Mouse (Mus musculus): ENCODE data around the gene Nbea. TPM values are rescaled to one million over a fixed set of nuclear protein-coding genes. Genes with fewer than 3 reads are reported as not detected.

The Nbea gene
- polyA plus RNA-seq, 1 experiment from 2014 or later, result 16.7 TPM

GRCm38 (mm10) chr3:55677691-55678090 lies 505.8 kb downstream of the Nbea start:
- Histone ChIP-seq H3K9ac (ENCODE audit: low read depth, low read length) (no peak overlapping the region), H3K27ac (ENCODE audit: low read depth, low read length) (no peak overlapping the region), H3K4me2 (replicated peaks; ENCODE audit: low read depth, low read length) (no peak overlapping the region), H3K36me3 (ENCODE audit: control insufficient read depth, insufficient read depth, low read length) (no peaks in the 10 kb centered on the region), H3K4me3 (ENCODE audit: low read length) (no peak overlapping the region), H3K27me3 (ENCODE audit: control insufficient read depth, insufficient read depth, low read length) (no peaks in the 10 kb centered on the region), H3K9me3 (ENCODE audit: control insufficient read depth, low read length) (no peaks in the 10 kb centered on the region), H3K4me1 (ENCODE audit: control insufficient read depth, insufficient read depth, low read length) (no peaks in the 10 kb centered on the region)
- WGBS, result 66% methylated on average over 2 of the region's 2 CpGs
- ATAC-seq (ENCODE audit: low FRiP score, low TSS enrichment), result no peak

DNA sequence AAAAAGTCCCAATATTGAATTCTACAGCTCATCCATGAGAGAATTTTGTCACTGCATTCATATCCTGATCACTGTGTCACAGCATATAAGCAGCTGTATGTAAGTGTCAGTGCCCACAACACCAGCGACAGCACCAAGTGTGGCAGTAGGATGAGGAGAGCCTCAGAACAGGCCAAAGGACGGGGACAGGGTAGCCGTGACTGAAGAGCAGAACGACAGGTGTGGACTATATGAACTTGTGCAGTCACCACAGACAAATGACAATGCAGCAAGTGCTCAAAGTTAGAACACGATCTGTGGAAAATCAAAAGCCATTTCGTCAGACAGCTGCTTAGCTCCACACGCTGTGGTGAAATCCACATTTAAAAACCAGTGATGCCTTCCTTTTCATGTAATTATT lies 509.3 kb downstream of the Nbea start:
- no peak for ATAC-seq (ENCODE audit: low FRiP score, low TSS enrichment)
- no peaks in the 10 kb centered on the region for H3K36me3 ChIP-seq (ENCODE audit: control insufficient read depth, insufficient read depth, low read length)
- no peak overlapping the region for H3K9ac ChIP-seq (ENCODE audit: low read depth, low read length)
- no peak overlapping the region for H3K27ac ChIP-seq (ENCODE audit: low read depth, low read length)
- no peaks in the 10 kb centered on the region for H3K27me3 ChIP-seq (ENCODE audit: control insufficient read depth, insufficient read depth, low read length)
- no peak overlapping the region for H3K4me2 ChIP-seq (replicated peaks; ENCODE audit: low read depth, low read length)
- WGBS, result 91% methylated on average over 7 of the region's 7 CpGs
- H3K4me3 ChIP-seq (ENCODE audit: low read length), result no peak overlapping the region
- no peaks in the 10 kb centered on the region for H3K4me1 ChIP-seq (ENCODE audit: control insufficient read depth, insufficient read depth, low read length)
- no peaks in the 10 kb centered on the region for H3K9me3 ChIP-seq (ENCODE audit: control insufficient read depth, low read length)

GRCm38 (mm10) chr3:55667048-55667447 lies 516.5 kb downstream of the Nbea start:
- Histone ChIP-seq H3K27ac (ENCODE audit: low read depth, low read length) (no peak overlapping the region), H3K4me3 (ENCODE audit: low read length) (no peak overlapping the region), H3K4me2 (replicated peaks; ENCODE audit: low read depth, low read length) (no peak overlapping the region), H3K9me3 (ENCODE audit: control insufficient read depth, low read length) (no peaks in the 10 kb centered on the region), H3K36me3 (ENCODE audit: control insufficient read depth, insufficient read depth, low read length) (no peaks in the 10 kb centered on the region), H3K27me3 (ENCODE audit: control insufficient read depth, insufficient read depth, low read length) (no peaks in the 10 kb centered on the region), H3K9ac (ENCODE audit: low read depth, low read length) (no peak overlapping the region), H3K4me1 (ENCODE audit: control insufficient read depth, insufficient read depth, low read length) (no peaks in the 10 kb centered on the region)
- ATAC-seq (ENCODE audit: low FRiP score, low TSS enrichment), result no peak
- 81% methylated on average over 6 of the region's 6 CpGs for WGBS

- Histone ChIP-seq H3K36me3 (ENCODE audit: control insufficient read depth, insufficient read depth, low read length) (no peaks in the 10 kb centered on the region), H3K9ac (ENCODE audit: low read depth, low read length) (no peak overlapping the region), H3K9me3 (ENCODE audit: control insufficient read depth, low read length) (no peaks in the 10 kb centered on the region), H3K4me2 (replicated peaks; ENCODE audit: low read depth, low read length) (no peak overlapping the region), H3K27ac (ENCODE audit: low read depth, low read length) (no peak overlapping the region), H3K27me3 (ENCODE audit: control insufficient read depth, insufficient read depth, low read length) (no peaks in the 10 kb centered on the region), H3K4me1 (ENCODE audit: control insufficient read depth, insufficient read depth, low read length) (no peaks in the 10 kb centered on the region), H3K4me3 (ENCODE audit: low read length) (no peak overlapping the region)
- ATAC-seq (ENCODE audit: low FRiP score, low TSS enrichment), result no peak
- 54% methylated on average over 5 of the region's 5 CpGs for WGBS
Measured at GRCm38 (mm10) chr3:55665928-55666327, 517.6 kb downstream of the Nbea start.

DNA sequence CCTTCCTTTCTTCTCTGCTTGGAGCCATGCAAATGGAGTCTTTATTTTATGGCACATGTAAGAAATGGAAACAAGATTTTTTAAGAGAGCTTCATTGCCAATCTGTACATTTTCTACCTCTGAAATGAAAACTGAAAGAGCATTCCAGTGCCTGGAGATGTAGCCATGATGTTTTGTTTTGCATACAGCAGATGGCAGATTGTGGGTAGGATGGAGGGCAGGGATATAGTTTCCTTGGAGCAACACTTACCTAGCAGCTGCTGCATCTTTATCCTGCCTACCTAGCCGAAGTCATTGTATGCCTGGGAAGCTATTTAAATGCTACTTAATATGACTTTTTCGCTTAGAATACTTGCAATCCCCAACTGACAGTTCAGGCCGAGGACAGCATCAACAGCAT lies 518.8 kb downstream of the Nbea start:
- Histone ChIP-seq H3K9ac (ENCODE audit: low read depth, low read length) (no peak overlapping the region), H3K27me3 (ENCODE audit: control insufficient read depth, insufficient read depth, low read length) (no peaks in the 10 kb centered on the region), H3K4me2 (replicated peaks; ENCODE audit: low read depth, low read length) (no peak overlapping the region), H3K4me3 (ENCODE audit: low read length) (no peak overlapping the region), H3K4me1 (ENCODE audit: control insufficient read depth, insufficient read depth, low read length) (no peaks in the 10 kb centered on the region), H3K27ac (ENCODE audit: low read depth, low read length) (no peak overlapping the region), H3K36me3 (ENCODE audit: control insufficient read depth, insufficient read depth, low read length) (no peaks in the 10 kb centered on the region), H3K9me3 (ENCODE audit: control insufficient read depth, low read length) (no peaks in the 10 kb centered on the region)
- 85% methylated on average over 3 of the region's 3 CpGs for WGBS
- ATAC-seq (ENCODE audit: low FRiP score, low TSS enrichment), result no peak

DNA sequence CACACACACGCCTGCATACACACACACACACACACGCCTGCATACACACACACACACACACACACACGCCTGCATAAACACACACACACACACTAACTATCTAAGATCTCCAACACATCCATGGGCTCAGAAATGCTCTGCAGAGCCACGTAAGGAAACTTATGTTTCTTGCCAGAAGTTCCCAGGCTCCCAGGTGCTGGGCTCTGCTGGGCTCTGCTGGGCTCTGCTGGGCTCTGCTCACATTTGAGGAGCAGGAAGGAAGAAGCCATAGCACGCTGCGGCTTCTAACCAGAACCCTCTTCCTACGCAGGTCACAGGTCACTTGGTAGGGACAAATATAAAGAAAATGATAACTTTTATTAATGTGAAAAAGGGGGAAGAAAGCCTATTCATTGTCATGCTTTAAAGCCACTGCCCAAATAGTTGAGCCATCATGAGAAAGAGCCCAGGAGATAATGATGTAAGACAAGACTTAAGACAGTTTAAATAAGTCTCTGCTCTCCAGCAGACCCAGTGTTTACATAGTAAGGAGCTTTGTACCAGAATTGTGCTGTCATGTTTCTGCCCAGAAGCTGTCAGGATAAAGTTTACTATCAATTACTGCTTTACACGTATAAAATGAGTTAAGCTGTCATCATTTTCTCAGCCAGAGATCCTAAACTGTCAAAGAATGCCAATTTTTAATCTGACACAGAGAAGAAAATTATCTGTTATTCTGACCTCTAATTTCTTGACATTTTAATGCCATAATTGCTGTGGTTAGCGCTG lies 521.6 kb downstream of the Nbea start:
- Histone ChIP-seq H3K36me3 (ENCODE audit: control insufficient read depth, insufficient read depth, low read length) (no peaks in the 10 kb centered on the region), H3K4me2 (replicated peaks; ENCODE audit: low read depth, low read length) (no peak overlapping the region), H3K9me3 (ENCODE audit: control insufficient read depth, low read length) (no peaks in the 10 kb centered on the region), H3K4me1 (ENCODE audit: control insufficient read depth, insufficient read depth, low read length) (no peaks in the 10 kb centered on the region), H3K9ac (ENCODE audit: low read depth, low read length) (no peak overlapping the region), H3K4me3 (ENCODE audit: low read length) (no peak overlapping the region), H3K27me3 (ENCODE audit: control insufficient read depth, insufficient read depth, low read length) (no peaks in the 10 kb centered on the region), H3K27ac (ENCODE audit: low read depth, low read length) (no peak overlapping the region)
- WGBS, result 62% methylated on average over 8 of the region's 9 CpGs
- ATAC-seq (ENCODE audit: low FRiP score, low TSS enrichment), result no peak

GRCm38 (mm10) chr3:55660261-55660838 lies 523.2 kb downstream of the Nbea start:
- no peak overlapping the region for H3K27ac ChIP-seq (ENCODE audit: low read depth, low read length)
- H3K4me1 ChIP-seq (ENCODE audit: control insufficient read depth, insufficient read depth, low read length), result no peaks in the 10 kb centered on the region
- no peak overlapping the region for H3K4me3 ChIP-seq (ENCODE audit: low read length)
- H3K27me3 ChIP-seq (ENCODE audit: control insufficient read depth, insufficient read depth, low read length), result no peaks in the 10 kb centered on the region
- WGBS, result 79% methylated on average over 10 of the region's 10 CpGs
- no peak overlapping the region for H3K9ac ChIP-seq (ENCODE audit: low read depth, low read length)
- H3K9me3 ChIP-seq (ENCODE audit: control insufficient read depth, low read length), result no peaks in the 10 kb centered on the region
- H3K4me2 ChIP-seq (replicated peaks; ENCODE audit: low read depth, low read length), result no peak overlapping the region
- ATAC-seq (ENCODE audit: low FRiP score, low TSS enrichment), result no peak
- H3K36me3 ChIP-seq (ENCODE audit: control insufficient read depth, insufficient read depth, low read length), result no peaks in the 10 kb centered on the region

GRCm38 (mm10) chr3:55659558-55660215 lies 523.8 kb downstream of the Nbea start:
- ATAC-seq (ENCODE audit: low FRiP score, low TSS enrichment), result no peak
- Histone ChIP-seq H3K4me1 (ENCODE audit: control insufficient read depth, insufficient read depth, low read length) (no peaks in the 10 kb centered on the region), H3K9ac (ENCODE audit: low read depth, low read length) (no peak overlapping the region), H3K27me3 (ENCODE audit: control insufficient read depth, insufficient read depth, low read length) (no peaks in the 10 kb centered on the region), H3K36me3 (ENCODE audit: control insufficient read depth, insufficient read depth, low read length) (no peaks in the 10 kb centered on the region), H3K9me3 (ENCODE audit: control insufficient read depth, low read length) (no peaks in the 10 kb centered on the region), H3K4me3 (ENCODE audit: low read length) (no peak overlapping the region), H3K27ac (ENCODE audit: low read depth, low read length) (no peak overlapping the region), H3K4me2 (replicated peaks; ENCODE audit: low read depth, low read length) (no peak overlapping the region)
- 37% methylated on average over 7 of the region's 7 CpGs for WGBS

- Histone ChIP-seq H3K27me3 (ENCODE audit: control insufficient read depth, insufficient read depth, low read length) (no peaks in the 10 kb centered on the region), H3K4me2 (replicated peaks; ENCODE audit: low read depth, low read length) (no peak overlapping the region), H3K27ac (ENCODE audit: low read depth, low read length) (no peak overlapping the region), H3K9me3 (ENCODE audit: control insufficient read depth, low read length) (no peaks in the 10 kb centered on the region), H3K4me3 (ENCODE audit: low read length) (no peak overlapping the region), H3K4me1 (ENCODE audit: control insufficient read depth, insufficient read depth, low read length) (0 out of 2 replicates have a peak, but pooled peaks cover 7% of the 10 kb centered on the region), H3K36me3 (ENCODE audit: control insufficient read depth, insufficient read depth, low read length) (no peaks in the 10 kb centered on the region), H3K9ac (ENCODE audit: low read depth, low read length) (no peak overlapping the region)
- WGBS, result 41% methylated on average over 2 of the region's 2 CpGs
- ATAC-seq (ENCODE audit: low FRiP score, low TSS enrichment), result peak; percentile 24; the same call in 1 of the 2 replicates
Measured at GRCm38 (mm10) chr3:55652321-55652720, 531.2 kb downstream of the Nbea start.

Measured in kidney, embryonic 14.5 days (tissue).